Mouse (Mus musculus) E14TG2a.4 (cell line): ENCODE data around the gene Neu2.

Experiments
- CTCF ChIP-seq: conservative IDR thresholded peaks from 2 replicates; pipeline ENCODE4 v1.5.1; 2014; ENCODE audit warnings: low read length
- NANOG ChIP-seq: IDR thresholded peaks from 2 replicates; pipeline ENCODE4 v1.6.1; 2014; ENCODE audit warnings: borderline replicate concordance, low read length, mixed read lengths

DNA sequence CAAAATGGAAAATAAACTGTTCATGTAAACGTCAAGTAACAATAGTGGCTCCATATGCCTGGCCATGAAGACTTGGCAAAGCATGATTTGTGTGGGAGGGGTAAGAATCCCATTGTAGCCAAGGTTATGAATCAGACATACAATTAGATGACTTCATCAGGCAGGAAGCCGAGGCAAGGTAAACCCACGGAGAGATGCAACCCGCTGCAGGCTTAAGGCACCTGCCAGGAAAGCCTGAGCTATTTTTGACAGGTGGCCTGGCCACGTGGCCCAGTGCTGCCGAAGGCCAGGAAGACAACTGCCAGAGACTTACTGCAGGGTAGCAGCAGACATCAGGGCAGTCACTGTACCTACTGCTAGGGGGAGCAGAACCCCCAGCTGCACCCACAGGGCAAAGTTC, 23.3 kb upstream of the Neu2 start:
- no peak for TF ChIP-seq NANOG
- no peak for TF ChIP-seq CTCF
